14 mouse cellular contexts compared by ENCODE assay signal in the genomic region with DNA sequence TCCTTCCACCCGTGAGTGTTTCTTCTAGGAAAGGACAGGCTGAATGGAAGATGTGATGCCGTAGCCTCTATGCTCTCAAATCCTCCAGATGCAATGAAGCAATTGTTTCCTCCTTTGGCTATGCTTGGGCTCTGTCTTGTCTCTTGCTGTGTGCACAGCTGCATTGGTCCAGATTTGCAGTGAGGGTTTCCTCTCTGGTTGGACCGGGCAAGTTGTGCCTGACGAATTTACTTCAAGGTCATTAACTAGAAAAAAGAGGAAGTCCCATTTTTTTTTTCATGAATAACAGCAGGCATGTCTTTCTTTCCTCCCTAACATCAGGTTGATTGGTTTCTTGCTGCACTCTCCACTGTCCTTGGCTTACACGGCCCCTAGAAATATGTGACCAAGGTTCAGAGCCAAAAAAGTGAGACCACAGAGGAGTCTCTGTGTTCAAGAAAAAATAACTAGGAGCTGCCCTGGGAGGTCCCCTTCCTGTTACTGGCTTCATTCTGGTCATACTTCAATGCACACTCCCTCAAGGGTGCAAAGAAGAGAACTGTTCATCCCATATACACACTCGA.
A peak's percentile ranks its signal among the peaks of the same experiment; 100 is the strongest.
DNase-seq lines count a peak whose midpoint lies in the region; ATAC-seq lines count a peak whose summit lies in the region.
"Had no signal": no experiment of that assay in that cellular context is flagged by ENCODE, and none has a peak within 500 bp of the region (broad histone marks: within the 10 kb centered on the region; RNA-seq: fewer than 3 reads in every experiment).

No protein-coding gene starts in this region.

- H3K27me3 ChIP-seq in hindbrain, embryonic 10.5 days (ENCODE audit: insufficient read depth, poor library complexity, severe bottlenecking) = no peaks in the 10 kb centered on the region
- H3K27me3 ChIP-seq in hindbrain, embryonic 11.5 days (ENCODE audit: control insufficient read depth, insufficient read depth, low read length) = no peaks in the 10 kb centered on the region
- no peaks in the 10 kb centered on the region for H3K27me3 ChIP-seq in midbrain, embryonic 11.5 days (ENCODE audit: control insufficient read depth, insufficient read depth, low read length)
- no peaks in the 10 kb centered on the region for H3K27me3 ChIP-seq in midbrain, embryonic 10.5 days (ENCODE audit: low read depth, poor library complexity, severe bottlenecking)
- H3K27me3 ChIP-seq in neural tube, embryonic 15.5 days (replicated peaks) = no peaks in the 10 kb centered on the region

- peaks cover 19% of the 10 kb centered on the region for H3K4me1 ChIP-seq in hindbrain, embryonic 10.5 days (replicated peaks)
- H3K4me1 ChIP-seq in hindbrain, embryonic 11.5 days (replicated peaks; ENCODE audit: control insufficient read depth, insufficient read depth, low read length) = no peaks in the 10 kb centered on the region
- H3K4me1 ChIP-seq in midbrain, embryonic 11.5 days (ENCODE audit: control insufficient read depth, insufficient read depth, low read length) = no peaks in the 10 kb centered on the region
- H3K4me1 ChIP-seq in midbrain, embryonic 10.5 days = peaks cover 18% of the 10 kb centered on the region
- H3K4me1 ChIP-seq in neural tube, embryonic 15.5 days = 0 out of 2 replicates have a peak, but pooled peaks cover 9% of the 10 kb centered on the region
- H3K4me1 ChIP-seq: heart, embryonic 15.5 days had no signal

- DNase-seq in hindbrain, embryonic 10.5 days (ENCODE audit: low spot score) = no peak
- no peak for DNase-seq in hindbrain, embryonic 11.5 days (ENCODE audit: low spot score)
- DNase-seq in midbrain, embryonic 11.5 days (ENCODE audit: low spot score, missing footprints) = peak; percentile 77
- DNase-seq in midbrain, embryonic 10.5 days (ENCODE audit: low spot score) = no peak
- DNase-seq: adrenal gland, postnatal 14 days; cerebellum, adult 11-12 months; lung, adult 18-20 months; right cerebral cortex, adult 18-20 months had no signal

- H3K9me3 ChIP-seq in hindbrain, embryonic 10.5 days = no peaks in the 10 kb centered on the region
- H3K9me3 ChIP-seq in hindbrain, embryonic 11.5 days (ENCODE audit: control insufficient read depth, low read length) = no peaks in the 10 kb centered on the region
- no peaks in the 10 kb centered on the region for H3K9me3 ChIP-seq in midbrain, embryonic 11.5 days (ENCODE audit: control insufficient read depth, low read length)
- no peaks in the 10 kb centered on the region for H3K9me3 ChIP-seq in midbrain, embryonic 10.5 days (replicated peaks)
- no peaks in the 10 kb centered on the region for H3K9me3 ChIP-seq in neural tube, embryonic 15.5 days (replicated peaks)
- H3K9me3 ChIP-seq: heart, embryonic 15.5 days; limb, embryonic 10.5 days had no signal

- H3K9ac ChIP-seq in hindbrain, embryonic 11.5 days (ENCODE audit: low read depth, low read length) = no peak overlapping the region
- H3K9ac ChIP-seq in midbrain, embryonic 11.5 days (ENCODE audit: low read length) = no peak overlapping the region
- no peak overlapping the region for H3K9ac ChIP-seq in neural tube, embryonic 15.5 days (replicated peaks)
- H3K9ac ChIP-seq: heart, embryonic 15.5 days had no signal

- no peak for ATAC-seq in hindbrain, embryonic 11.5 days (ENCODE audit: low FRiP score)
- no peak for ATAC-seq in midbrain, embryonic 11.5 days (ENCODE audit: low FRiP score)
- ATAC-seq in granulocyte monocyte progenitor cell, adult 5-6 weeks (replicated peaks; ENCODE audit: poor library complexity, severe bottlenecking) = peak; percentile 88
- peak; percentile 66 for ATAC-seq in neural tube, embryonic 15.5 days (ENCODE audit: low FRiP score)
- ATAC-seq in megakaryocyte-erythroid progenitor cell, adult 5-6 weeks (replicated peaks; ENCODE audit: low FRiP score, low TSS enrichment, poor library complexity, severe bottlenecking) = no peak
- ATAC-seq in erythroblast, adult 5-6 weeks (replicated peaks; ENCODE audit: low FRiP score, poor library complexity, severe bottlenecking) = no peak

- 58% methylated on average over 6 of the region's 6 CpGs for WGBS in hindbrain, embryonic 10.5 days
- 54% methylated on average over 6 of the region's 6 CpGs for WGBS in hindbrain, embryonic 11.5 days
- WGBS in midbrain, embryonic 11.5 days = 57% methylated on average over 6 of the region's 6 CpGs
- 65% methylated on average over 6 of the region's 6 CpGs for WGBS in midbrain, embryonic 10.5 days
- 19% methylated on average over 6 of the region's 6 CpGs for WGBS in neural tube, embryonic 15.5 days

- H3K4me2 ChIP-seq in hindbrain, embryonic 11.5 days (replicated peaks; ENCODE audit: low read depth, low read length) = no peak overlapping the region
- no peak overlapping the region for H3K4me2 ChIP-seq in midbrain, embryonic 11.5 days
- H3K4me2 ChIP-seq in neural tube, embryonic 15.5 days = peak overlapping the region; percentile 9; the same call in 1 of the 2 replicates
- H3K4me2 ChIP-seq: heart, embryonic 15.5 days had no signal

- no peaks in the 10 kb centered on the region for H3K36me3 ChIP-seq in hindbrain, embryonic 10.5 days
- H3K36me3 ChIP-seq in hindbrain, embryonic 11.5 days (ENCODE audit: control insufficient read depth, insufficient read depth, low read length) = no peaks in the 10 kb centered on the region
- H3K36me3 ChIP-seq in midbrain, embryonic 11.5 days (ENCODE audit: control insufficient read depth, insufficient read depth, low read length) = no peaks in the 10 kb centered on the region
- H3K36me3 ChIP-seq in midbrain, embryonic 10.5 days = no peaks in the 10 kb centered on the region
- no peaks in the 10 kb centered on the region for H3K36me3 ChIP-seq in neural tube, embryonic 15.5 days
- H3K36me3 ChIP-seq: heart, embryonic 15.5 days; limb, embryonic 10.5 days had no signal

- 0 out of 2 replicates have a peak overlapping the region, but pooled peaks have one; percentile 13 for H3K27ac ChIP-seq in hindbrain, embryonic 10.5 days
- H3K27ac ChIP-seq in hindbrain, embryonic 11.5 days (ENCODE audit: low read depth, low read length) = no peak overlapping the region
- H3K27ac ChIP-seq in midbrain, embryonic 11.5 days (ENCODE audit: low read depth, low read length) = no peak overlapping the region
- no peak overlapping the region for H3K27ac ChIP-seq in midbrain, embryonic 10.5 days (replicated peaks)
- peak overlapping the region; percentile 38; the same call in 1 of the 2 replicates for H3K27ac ChIP-seq in neural tube, embryonic 15.5 days (replicated peaks)
- H3K27ac ChIP-seq: heart, embryonic 15.5 days; limb, embryonic 10.5 days had no signal

- no peak overlapping the region for H3K4me3 ChIP-seq in hindbrain, embryonic 10.5 days
- no peak overlapping the region for H3K4me3 ChIP-seq in hindbrain, embryonic 11.5 days (ENCODE audit: low read depth, low read length)
- H3K4me3 ChIP-seq in midbrain, embryonic 11.5 days (ENCODE audit: low read depth, low read length) = no peak overlapping the region
- no peak overlapping the region for H3K4me3 ChIP-seq in midbrain, embryonic 10.5 days
- H3K4me3 ChIP-seq in neural tube, embryonic 15.5 days (replicated peaks) = no peak overlapping the region
- H3K4me3 ChIP-seq: heart, embryonic 15.5 days; limb, embryonic 10.5 days had no signal

Comparison
In these comparisons a context has a peak if more than half of its experiments do, and no peak if none do; other contexts are left out.
1. H3K27ac ChIP-seq: peak in hindbrain, embryonic 10.5 days (single experiment) and neural tube, embryonic 15.5 days (single experiment); none in hindbrain, embryonic 11.5 days (single experiment), midbrain, embryonic 11.5 days (single experiment) and midbrain, embryonic 10.5 days (single experiment).
2. ATAC-seq: peak in granulocyte monocyte progenitor cell, adult 5-6 weeks (single experiment) and neural tube, embryonic 15.5 days (single experiment); none in hindbrain, embryonic 11.5 days (single experiment), midbrain, embryonic 11.5 days (single experiment), megakaryocyte-erythroid progenitor cell, adult 5-6 weeks (single experiment) and erythroblast, adult 5-6 weeks (single experiment).